Mouse (Mus musculus) liver, adult 2 months (tissue): ENCODE data around the gene Mdga1. TPM values are rescaled to one million over a fixed set of nuclear protein-coding genes. Genes with fewer than 3 reads are reported as not detected.

ENCODE experiments used
- DNase-seq: peaks from one replicate; pipeline ENCODE4 v3.0.0-alpha.2; 2011; ENCODE audit warnings: low read depth, low spot score; ENCODE audit errors: extremely low read depth
- H3K27ac ChIP-seq: fragments of 200-500 bp; replicated peaks from 2 replicates; pipeline ENCODE4 v1.5.1; 2012; ENCODE audit warnings: low read depth, mild to moderate bottlenecking, control low read depth, inconsistent platforms, low read length; ENCODE audit not compliant: insufficient read depth
- H3K27me3 ChIP-seq: fragments of 200-500 bp; 2 replicates; pipeline ENCODE4 v1.6.1; 2012; ENCODE audit warnings: mild to moderate bottlenecking, moderate library complexity, low read length, inconsistent platforms; ENCODE audit not compliant: control insufficient read depth, insufficient read depth
- H3K36me3 ChIP-seq: fragments of 200-500 bp; 2 replicates; pipeline ENCODE4 v1.6.1; 2012; ENCODE audit warnings: low read length, inconsistent platforms; ENCODE audit not compliant: control insufficient read depth, insufficient read depth
- H3K4me1 ChIP-seq: fragments of 200-500 bp; 2 replicates; pipeline ENCODE4 v1.6.1; 2011; ENCODE audit warnings: low read length; ENCODE audit not compliant: control insufficient read depth, insufficient read depth
- H3K4me3 ChIP-seq: fragments of 200-500 bp; 2 replicates; pipeline ENCODE4 v1.5.1; 2011; ENCODE audit warnings: low read depth, mild to moderate bottlenecking, control low read depth, low read length, moderate library complexity; ENCODE audit not compliant: insufficient read depth
- H3K79me2 ChIP-seq: fragments of 200-500 bp; 2 replicates; pipeline ENCODE4 v1.6.1; 2012; ENCODE audit warnings: inconsistent platforms, mild to moderate bottlenecking, low read length, moderate library complexity; ENCODE audit not compliant: control insufficient read depth, insufficient read depth
- H3K9ac ChIP-seq: fragments of 200-500 bp; 2 replicates; pipeline ENCODE4 v1.6.1; 2012; ENCODE audit warnings: low read depth, mild to moderate bottlenecking, control low read depth, inconsistent platforms, low read length
- CTCF ChIP-seq: fragments of 200-500 bp; IDR thresholded peaks from 2 replicates; pipeline ENCODE4 v1.5.1; 2011; ENCODE audit warnings: low read depth, low read length, control low read depth
- POLR2A ChIP-seq: fragments of 200-500 bp; IDR thresholded peaks from 2 replicates; pipeline ENCODE4 v1.6.1; 2011; ENCODE audit warnings: low read length, control low read depth; ENCODE audit not compliant: insufficient read depth; ENCODE audit errors: extremely low read depth
- WGBS: fragments of 180-500 bp; shearing (Covaris S2); methylation state at CpG from one replicate; pipeline ENCODE4 v1.1.7; 2018; 5-methylcytosine and 5-hydroxymethylcytosine counted together
- polyA plus RNA-seq: library from polyadenylated mRNA; depleted of rRNA; stranded (reverse); fragments of >200 nt; gene quantifications from 2 replicates; pipeline ENCODE4 v1.2.3, GENCODE M21; 2012
- total RNA-seq: library from RNA; depleted of rRNA; stranded (reverse); fragments of >200 nt; gene quantifications from 2 replicates; pipeline ENCODE4 v1.2.3, GENCODE M21; 2014

The Mdga1 gene
- total and polyA plus RNA-seq, 2 experiments, result 0.09 to 0.64 TPM

DNA sequence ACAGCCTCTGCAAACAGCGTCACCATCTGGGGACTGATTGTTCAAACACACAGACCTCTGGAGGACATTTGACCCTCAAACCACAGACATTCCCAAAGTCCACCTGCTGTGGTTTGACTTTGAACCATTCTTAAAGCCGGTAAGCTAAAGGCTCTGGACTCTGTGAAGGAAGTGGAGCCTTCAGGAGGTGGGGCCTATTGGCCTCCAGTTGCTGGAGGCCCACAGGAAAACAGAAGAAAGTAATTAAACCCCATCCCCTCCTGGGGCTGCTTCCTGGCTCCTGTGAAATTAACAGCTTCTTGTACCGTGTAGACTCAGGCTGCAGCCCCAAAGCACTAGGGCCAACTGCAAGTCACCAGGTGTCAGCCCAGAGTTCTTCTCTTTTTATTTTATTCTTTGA is 52.9 kb downstream of the Mdga1 start:
- no peaks in the 10 kb centered on the region for H3K36me3 ChIP-seq
- WGBS, result 22% methylated on average over 3 of the region's 3 CpGs
- H3K27ac ChIP-seq, result no peak overlapping the region
- no peak for DNase-seq
- no peaks in the 10 kb centered on the region for H3K4me1 ChIP-seq
- no peak for TF ChIP-seq CTCF
- no peak for TF ChIP-seq POLR2A
- H3K4me3 ChIP-seq, result no peak overlapping the region
- no peak overlapping the region for H3K9ac ChIP-seq
- no peaks in the 10 kb centered on the region for H3K79me2 ChIP-seq
- H3K27me3 ChIP-seq, result no peaks in the 10 kb centered on the region

- TF ChIP-seq POLR2A, result no peak
- no peak for TF ChIP-seq CTCF
- Histone ChIP-seq H3K4me3 (no peak overlapping the region), H3K4me1 (no peaks in the 10 kb centered on the region), H3K79me2 (no peaks in the 10 kb centered on the region), H3K27ac (no peak overlapping the region), H3K9ac (no peak overlapping the region), H3K36me3 (no peaks in the 10 kb centered on the region), H3K27me3 (no peaks in the 10 kb centered on the region)
- WGBS, result 84% methylated on average over 10 of the region's 10 CpGs
- DNase-seq, result no peak
Observed at GRCm38 (mm10) chr17:29915820-29916219, 54.1 kb downstream of the Mdga1 start.

DNA sequence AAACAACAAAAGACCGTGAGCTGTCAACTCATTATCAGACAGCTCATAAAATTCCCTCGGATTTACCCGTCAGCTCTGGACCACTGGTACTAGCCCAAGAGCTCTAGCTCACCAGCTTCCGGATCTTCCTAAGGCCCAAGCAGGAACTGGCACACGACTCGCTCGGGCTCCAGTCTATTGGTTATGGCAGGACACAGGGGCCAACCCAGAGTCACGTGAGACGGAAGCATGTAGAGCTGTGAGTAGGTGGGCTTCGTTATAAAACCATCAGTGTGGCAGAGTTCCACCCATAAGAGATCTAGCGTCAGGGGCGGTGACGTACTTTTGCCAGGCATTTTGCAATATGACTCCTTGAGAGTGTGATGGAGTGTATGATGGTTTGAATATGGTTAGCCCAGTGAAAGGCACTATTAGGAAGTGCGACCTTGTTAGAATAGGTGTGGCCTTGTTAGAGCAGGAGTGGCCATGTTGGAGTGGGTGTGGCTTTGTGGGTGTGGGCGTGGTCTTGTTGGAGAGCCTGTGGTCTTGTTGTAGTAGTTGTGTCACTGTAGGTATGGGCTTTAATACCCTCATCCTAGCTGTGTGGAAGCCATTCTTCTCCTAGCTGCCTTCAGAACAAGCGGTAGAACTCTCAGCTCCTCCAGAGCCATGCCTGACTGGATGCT is 56.5 kb downstream of the Mdga1 start:
- TF ChIP-seq POLR2A (no peak), CTCF (no peak)
- H3K4me3 ChIP-seq, result no peak overlapping the region
- H3K79me2 ChIP-seq, result no peaks in the 10 kb centered on the region
- no peak overlapping the region for H3K27ac ChIP-seq
- 89% methylated on average over 16 of the region's 16 CpGs for WGBS
- H3K27me3 ChIP-seq, result no peaks in the 10 kb centered on the region; the same call in 1 of the 2 replicates
- DNase-seq, result no peak
- no peaks in the 10 kb centered on the region for H3K36me3 ChIP-seq
- H3K9ac ChIP-seq, result no peak overlapping the region
- no peaks in the 10 kb centered on the region for H3K4me1 ChIP-seq

DNA sequence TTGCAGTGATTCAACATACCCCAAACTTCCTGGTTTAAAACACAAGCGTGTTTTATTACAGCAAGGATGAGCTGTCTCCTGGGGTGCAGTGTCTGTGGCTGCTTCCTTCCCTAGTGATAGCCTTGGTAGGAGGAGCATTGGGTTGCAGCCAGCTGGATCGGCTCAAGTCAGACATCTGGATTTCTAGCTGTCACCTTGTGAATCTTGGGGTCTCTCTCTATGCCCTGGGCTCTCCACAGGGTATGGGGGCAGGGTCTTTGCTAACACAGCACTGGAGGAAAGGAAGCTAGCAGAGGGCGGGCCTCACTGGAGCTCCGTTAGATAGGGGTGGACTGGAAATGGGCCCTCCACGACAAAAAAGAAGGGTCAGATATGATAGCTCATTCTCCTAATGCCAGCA is 57.2 kb downstream of the Mdga1 start:
- Histone ChIP-seq H3K27me3 (no peaks in the 10 kb centered on the region; the same call in 1 of the 2 replicates), H3K79me2 (no peaks in the 10 kb centered on the region), H3K4me3 (no peak overlapping the region), H3K9ac (no peak overlapping the region), H3K36me3 (no peaks in the 10 kb centered on the region), H3K27ac (no peak overlapping the region), H3K4me1 (no peaks in the 10 kb centered on the region)
- WGBS, result 71% methylated on average over 5 of the region's 5 CpGs
- TF ChIP-seq CTCF (no peak), POLR2A (no peak)
- DNase-seq, result no peak

- Histone ChIP-seq H3K4me3 (no peak overlapping the region), H3K9ac (no peak overlapping the region), H3K36me3 (no peaks in the 10 kb centered on the region), H3K4me1 (no peaks in the 10 kb centered on the region), H3K79me2 (no peaks in the 10 kb centered on the region), H3K27me3 (no peaks in the 10 kb centered on the region; the same call in 1 of the 2 replicates), H3K27ac (no peak overlapping the region)
- WGBS, result 95% methylated on average over 7 of the region's 7 CpGs
- TF ChIP-seq CTCF, result no peak
- TF ChIP-seq POLR2A, result no peak
- DNase-seq, result no peak
Observed at GRCm38 (mm10) chr17:29909031-29909430, 60.9 kb downstream of the Mdga1 start.

DNA sequence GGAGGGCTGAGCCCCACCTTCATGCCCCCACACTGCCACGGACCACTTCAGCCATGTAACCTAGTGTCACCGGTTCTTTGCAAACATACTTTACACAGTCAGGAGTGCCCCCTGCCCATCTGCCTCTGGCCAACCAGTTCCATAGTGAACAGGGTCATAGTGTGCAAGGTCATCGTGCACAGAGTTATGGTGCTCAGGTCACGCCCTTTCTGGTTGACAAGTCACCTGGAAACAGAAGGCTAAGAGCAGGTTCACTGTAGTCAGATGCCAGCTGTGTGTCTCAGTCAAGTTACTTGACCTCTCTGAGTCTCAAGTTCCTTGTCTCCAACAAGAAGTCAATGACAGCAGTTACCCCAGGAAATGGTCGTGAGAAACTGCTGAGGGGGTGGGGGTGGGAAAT is 65.2 kb downstream of the Mdga1 start:
- Histone ChIP-seq H3K4me1 (no peaks in the 10 kb centered on the region), H3K27ac (no peak overlapping the region), H3K9ac (no peak overlapping the region), H3K4me3 (no peak overlapping the region), H3K36me3 (no peaks in the 10 kb centered on the region), H3K79me2 (no peaks in the 10 kb centered on the region), H3K27me3 (no peaks in the 10 kb centered on the region)
- WGBS, result 62% methylated on average over 5 of the region's 5 CpGs
- TF ChIP-seq CTCF, result no peak
- TF ChIP-seq POLR2A, result no peak
- no peak for DNase-seq
